ENCODE assay signal across 18 mouse cellular contexts in the genomic region with DNA sequence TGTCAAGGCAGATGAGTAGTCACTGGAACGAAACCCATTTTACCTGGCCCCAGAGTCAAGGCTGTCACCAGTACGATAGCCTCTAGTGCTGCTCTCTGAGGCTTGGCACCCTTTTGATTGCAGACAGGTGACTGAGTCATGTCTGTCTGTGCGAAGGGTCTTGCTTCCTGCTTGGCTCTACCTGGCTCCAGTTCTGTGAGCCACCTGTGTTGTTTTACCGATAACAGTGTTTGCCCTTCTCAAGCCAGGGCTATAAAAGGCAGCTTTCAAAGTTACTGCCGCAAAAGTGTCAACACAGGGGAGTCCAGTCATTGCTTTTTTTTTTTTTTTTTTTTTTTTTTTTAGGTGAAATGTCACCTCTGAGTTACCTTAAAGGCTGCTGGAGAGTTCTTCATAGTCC.
A peak's percentile ranks its signal among the peaks of the same experiment; 100 is the strongest.
DNase-seq lines count a peak whose midpoint lies in the region; ATAC-seq lines count a peak whose summit lies in the region.
"Had no signal": no experiment of that assay in that cellular context is flagged by ENCODE, and none has a peak within 500 bp of the region (broad histone marks: within the 10 kb centered on the region; RNA-seq: fewer than 3 reads in every experiment).

No protein-coding gene starts in this region.

- no peaks in the 10 kb centered on the region for H3K36me3 ChIP-seq in liver, embryonic 13.5 days
- no peaks in the 10 kb centered on the region for H3K36me3 ChIP-seq in liver, embryonic 12.5 days
- no peaks in the 10 kb centered on the region for H3K36me3 ChIP-seq in intestine, embryonic 14.5 days (ENCODE audit: control insufficient read depth, insufficient read depth, low read length)
- no peaks in the 10 kb centered on the region for H3K36me3 ChIP-seq in limb, embryonic 12.5 days
- H3K36me3 ChIP-seq: embryonic facial prominence, embryonic 10.5 days; forebrain, embryonic 15.5 days; heart, embryonic 15.5 days; hindbrain, embryonic 10.5 days had no signal

- no peak overlapping the region for H3K4me2 ChIP-seq in liver, embryonic 13.5 days
- H3K4me2 ChIP-seq in liver, embryonic 12.5 days = no peak overlapping the region
- H3K4me2 ChIP-seq in intestine, embryonic 14.5 days (ENCODE audit: low read length) = no peak overlapping the region
- no peak overlapping the region for H3K4me2 ChIP-seq in limb, embryonic 12.5 days
- H3K4me2 ChIP-seq: forebrain, embryonic 15.5 days; heart, embryonic 15.5 days had no signal

- no peak overlapping the region for H3K4me3 ChIP-seq in liver, embryonic 13.5 days (replicated peaks)
- no peak overlapping the region for H3K4me3 ChIP-seq in liver, embryonic 12.5 days
- H3K4me3 ChIP-seq in intestine, embryonic 14.5 days (ENCODE audit: low read depth, low read length) = no peak overlapping the region
- H3K4me3 ChIP-seq in limb, embryonic 12.5 days (replicated peaks) = no peak overlapping the region
- H3K4me3 ChIP-seq: embryonic facial prominence, embryonic 10.5 days; erythroblast, embryonic 14.5 days; forebrain, embryonic 15.5 days; heart, embryonic 15.5 days; hindbrain, embryonic 10.5 days had no signal

- ATAC-seq in liver, embryonic 13.5 days (ENCODE audit: low read depth) = peak; percentile 50
- ATAC-seq in liver, embryonic 12.5 days = no peak; the same call in 1 of the 2 replicates
- ATAC-seq in intestine, embryonic 14.5 days (replicated peaks; ENCODE audit: low FRiP score, low TSS enrichment, low read depth) = peak; percentile 91
- no peak for ATAC-seq in limb, embryonic 12.5 days (ENCODE audit: insufficient number of reproducible peaks, insufficient read depth, low FRiP score, low TSS enrichment, low read depth)
- ATAC-seq in erythroblast, adult 5-6 weeks (replicated peaks; ENCODE audit: low FRiP score, poor library complexity, severe bottlenecking) = no peak
- ATAC-seq: forebrain, embryonic 15.5 days had no signal

- H3K27ac ChIP-seq in liver, embryonic 13.5 days = no peak overlapping the region
- H3K27ac ChIP-seq in liver, embryonic 12.5 days = no peak overlapping the region
- H3K27ac ChIP-seq in intestine, embryonic 14.5 days (ENCODE audit: low read depth) = peak overlapping the region; percentile 57; the same call in 1 of the 2 replicates
- H3K27ac ChIP-seq in limb, embryonic 12.5 days = peak overlapping the region; percentile 69; the same call in 1 of the 2 replicates
- H3K27ac ChIP-seq: embryonic facial prominence, embryonic 10.5 days; forebrain, embryonic 15.5 days; heart, embryonic 15.5 days; hindbrain, embryonic 10.5 days had no signal

- no peak overlapping the region for H3K9ac ChIP-seq in liver, embryonic 13.5 days
- no peak overlapping the region for H3K9ac ChIP-seq in liver, embryonic 12.5 days
- no peak overlapping the region for H3K9ac ChIP-seq in intestine, embryonic 14.5 days (ENCODE audit: low read length)
- H3K9ac ChIP-seq in limb, embryonic 12.5 days (replicated peaks) = no peak overlapping the region
- H3K9ac ChIP-seq: forebrain, embryonic 15.5 days; heart, embryonic 15.5 days had no signal

- WGBS in liver, embryonic 13.5 days (ENCODE audit: insufficient replicate concordance) = 84% methylated on average over 5 of the region's 5 CpGs
- WGBS in liver, embryonic 12.5 days (ENCODE audit: insufficient replicate concordance) = 78% methylated on average over 5 of the region's 5 CpGs
- 64% methylated on average over 5 of the region's 5 CpGs for WGBS in intestine, embryonic 14.5 days
- 70% methylated on average over 5 of the region's 5 CpGs for WGBS in limb, embryonic 12.5 days

- no peak for DNase-seq in liver, embryonic 13.5 days
- DNase-seq in intestine, embryonic 14.5 days (ENCODE audit: low spot score) = no peak
- DNase-seq in lung, postnatal 4 days = peak; percentile 42 to 69
- DNase-seq in layer of hippocampus, adult 8-10 months (ENCODE audit: low spot score in 2 of 2) = no peak
- no peak for DNase-seq in gastrocnemius, postnatal 25 days
- DNase-seq: adrenal gland, postnatal 14 days; cerebellum, adult 2 months; kidney, postnatal 14 days; layer of hippocampus, adult 9-11 months; thymus, postnatal 36 days had no signal

- H3K27me3 ChIP-seq in liver, embryonic 13.5 days = peaks cover 5% of the 10 kb centered on the region; the same call in 1 of the 2 replicates
- no peaks in the 10 kb centered on the region; the same call in 1 of the 2 replicates for H3K27me3 ChIP-seq in liver, embryonic 12.5 days (replicated peaks)
- no peaks in the 10 kb centered on the region for H3K27me3 ChIP-seq in intestine, embryonic 14.5 days (replicated peaks; ENCODE audit: control insufficient read depth, insufficient read depth, low read length)
- H3K27me3 ChIP-seq in limb, embryonic 12.5 days = no peaks in the 10 kb centered on the region
- H3K27me3 ChIP-seq: forebrain, embryonic 15.5 days; heart, embryonic 15.5 days had no signal

- peaks cover 3% of the 10 kb centered on the region; the same call in 1 of the 2 replicates for H3K4me1 ChIP-seq in liver, embryonic 13.5 days (replicated peaks)
- H3K4me1 ChIP-seq in liver, embryonic 12.5 days = no peaks in the 10 kb centered on the region
- H3K4me1 ChIP-seq in intestine, embryonic 14.5 days (replicated peaks; ENCODE audit: control insufficient read depth, insufficient read depth, low read length) = 0 out of 2 replicates have a peak, but pooled peaks cover 4% of the 10 kb centered on the region
- peaks cover 10% of the 10 kb centered on the region; the same call in 1 of the 2 replicates for H3K4me1 ChIP-seq in limb, embryonic 12.5 days (replicated peaks)
- H3K4me1 ChIP-seq: heart, embryonic 15.5 days had no signal

- H3K9me3 ChIP-seq in liver, embryonic 13.5 days (replicated peaks) = no peaks in the 10 kb centered on the region
- no peaks in the 10 kb centered on the region for H3K9me3 ChIP-seq in liver, embryonic 12.5 days (replicated peaks)
- H3K9me3 ChIP-seq in intestine, embryonic 14.5 days (ENCODE audit: control insufficient read depth, low read length) = no peaks in the 10 kb centered on the region
- H3K9me3 ChIP-seq in limb, embryonic 12.5 days = no peaks in the 10 kb centered on the region
- H3K9me3 ChIP-seq: embryonic facial prominence, embryonic 10.5 days; forebrain, embryonic 15.5 days; heart, embryonic 15.5 days; hindbrain, embryonic 10.5 days had no signal

Comparison
In these comparisons a context has a peak if more than half of its experiments do, and no peak if none do; other contexts are left out.
1. ATAC-seq: peak in liver, embryonic 13.5 days (single experiment) and intestine, embryonic 14.5 days (single experiment); none in liver, embryonic 12.5 days (single experiment), limb, embryonic 12.5 days (single experiment) and erythroblast, adult 5-6 weeks (single experiment).
2. DNase-seq: peak in lung, postnatal 4 days (2 of 2); none in liver, embryonic 13.5 days (single experiment), intestine, embryonic 14.5 days (single experiment), layer of hippocampus, adult 8-10 months (0 of 2) and gastrocnemius, postnatal 25 days (single experiment).
3. H3K27ac ChIP-seq: peak in intestine, embryonic 14.5 days (single experiment) and limb, embryonic 12.5 days (single experiment); none in liver, embryonic 13.5 days (single experiment) and liver, embryonic 12.5 days (single experiment).